Mouse (Mus musculus) Muller cell, postnatal 12 days (primary cell): ENCODE results near the gene Olfr714.
"Not testable (repeated sequence)": the region's sequence is repeated elsewhere in the genome, so short reads cannot be mapped to it uniquely, and the experiment has no call there.

Source experiments
- DNase-seq: peaks from one replicate; pipeline ENCODE4 v3.0.0-alpha.2; 2015; ENCODE audit errors: inconsistent ontology term

Gene Olfr714

DNA sequence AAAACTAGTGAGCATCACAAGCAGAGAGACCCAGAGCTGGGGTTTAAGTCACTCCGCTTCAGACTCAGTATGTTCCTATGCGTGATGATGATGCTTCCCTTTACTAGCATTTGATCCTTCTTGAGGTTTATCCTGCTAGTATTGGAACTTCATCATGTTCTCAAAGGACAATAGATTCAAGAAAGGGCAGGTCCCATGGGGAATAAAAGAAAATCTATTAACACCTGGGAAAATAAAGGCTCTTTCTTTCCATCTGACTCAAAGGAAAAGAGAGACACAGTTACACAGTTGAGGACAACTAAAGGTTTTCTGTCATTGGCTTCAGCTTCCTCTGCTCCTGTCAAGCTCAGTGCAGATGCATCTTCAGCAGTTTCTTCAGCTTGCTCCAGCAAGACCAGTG, at the start of gene Olfr714:
Olfr714 (plus strand) TSS at position 301 of the 400 bp plus-strand sequence.
- DNase-seq, result no peak

DNA sequence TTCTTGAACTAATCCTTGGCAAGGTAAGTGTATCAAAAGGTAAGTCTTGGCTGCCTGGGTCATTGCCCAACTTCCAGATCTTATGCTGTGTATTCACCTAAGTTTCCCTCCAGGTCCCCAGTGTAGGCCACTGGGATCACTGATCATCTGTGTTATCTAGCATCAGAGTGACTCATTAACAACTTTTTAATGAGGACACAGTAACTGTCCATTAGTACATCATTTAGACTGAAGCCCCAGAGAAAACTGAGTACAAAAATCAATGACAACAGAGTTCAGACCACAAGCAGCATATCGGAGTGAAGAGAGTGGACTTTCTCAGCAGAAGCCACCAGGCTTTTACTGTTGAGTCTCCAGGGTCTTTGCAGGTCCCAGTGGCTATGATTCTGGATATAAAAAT, 39.9 kb upstream of the Olfr714 start, which contains the start of gene Olfr713:
Olfr713 (plus strand) TSS at position 301 of the 400 bp plus-strand sequence.
- no peak for DNase-seq

DNA sequence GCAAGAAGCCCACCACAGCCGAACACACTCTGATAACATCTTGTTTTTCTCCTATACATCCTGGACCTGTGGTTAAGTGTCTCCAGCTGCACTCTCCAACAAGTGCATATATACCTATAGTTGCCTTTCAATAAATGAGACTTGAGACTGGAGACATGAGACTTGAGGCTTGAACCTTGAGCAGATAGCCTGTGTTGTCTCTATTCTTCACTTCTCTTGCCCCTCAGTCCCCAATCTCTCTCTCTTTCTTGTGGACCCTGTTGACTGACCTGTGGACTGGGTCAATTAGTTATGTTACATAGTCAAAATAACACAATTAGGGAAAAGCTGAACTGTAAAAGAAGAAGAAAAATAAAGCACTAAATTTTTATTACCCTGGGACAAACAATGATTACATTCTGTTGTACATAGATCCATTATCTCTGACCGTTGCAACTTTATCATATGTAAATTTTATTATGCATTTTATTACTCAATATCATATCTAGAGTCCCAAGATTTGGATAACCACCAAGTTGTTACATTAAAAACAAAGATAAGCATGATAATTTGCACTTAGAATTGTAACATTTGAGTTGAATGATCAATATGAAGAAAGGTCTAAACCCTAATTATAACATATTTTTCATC, 30.7 kb upstream of the Olfr714 start:
- no peak for DNase-seq

DNA sequence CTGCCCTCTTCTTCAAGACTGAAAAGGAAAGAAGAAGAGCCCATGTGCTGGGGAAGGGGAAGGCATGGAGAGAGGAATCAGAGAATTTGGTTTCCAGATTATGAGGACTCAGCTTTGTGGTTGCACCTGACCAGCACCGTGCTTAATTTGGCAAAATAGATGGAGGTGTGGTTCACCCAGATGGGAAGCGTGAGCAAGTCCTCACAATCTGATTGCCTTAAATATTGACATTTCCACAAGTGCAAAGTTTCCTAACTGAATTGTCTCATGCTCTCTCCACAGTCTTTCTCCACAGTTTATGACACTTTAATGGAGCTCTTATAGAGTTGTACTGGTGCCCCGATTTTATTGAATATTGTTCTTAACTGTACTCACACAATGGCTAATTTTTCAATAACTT, 27.6 kb upstream of the Olfr714 start:
- no peak for DNase-seq

DNA sequence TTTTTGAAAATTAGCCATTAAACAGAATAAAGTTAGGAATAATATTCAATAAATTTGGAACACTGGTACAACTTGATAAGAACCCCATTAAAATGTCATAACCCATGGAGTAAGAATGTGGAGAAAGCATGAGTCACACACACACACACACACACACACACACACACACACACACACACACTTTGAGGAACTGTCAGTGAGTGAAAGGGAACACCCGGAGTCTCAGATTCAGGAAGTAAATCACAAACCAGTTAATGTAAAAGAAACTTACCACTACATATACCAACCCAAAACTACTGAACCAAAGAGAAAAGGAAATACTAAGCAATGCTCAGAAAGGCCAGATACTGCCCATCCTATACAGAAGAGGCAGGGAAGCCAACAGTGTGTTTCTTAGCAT, 26.4 kb upstream of the Olfr714 start:
- no peak for DNase-seq

DNA sequence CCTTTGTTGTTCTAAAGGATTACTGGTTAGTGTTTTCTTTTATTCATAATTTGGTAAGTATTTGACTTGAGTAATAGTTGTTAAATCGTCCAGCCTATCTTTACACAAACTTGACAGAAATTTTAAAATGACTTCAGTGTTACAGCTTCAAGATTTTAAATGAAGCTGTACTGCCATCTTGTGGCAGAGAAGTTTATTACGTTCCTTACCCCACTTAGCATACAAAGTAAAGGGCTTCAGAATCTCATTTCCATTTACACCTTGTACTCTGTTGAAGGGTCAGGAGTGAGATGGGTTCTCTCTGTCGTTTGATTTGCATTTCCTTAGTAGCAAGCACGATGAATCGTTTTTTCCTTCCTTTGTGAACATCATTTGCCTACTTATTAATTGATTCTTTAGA, 24.9 kb upstream of the Olfr714 start:
- peak; percentile 10 for DNase-seq

DNA sequence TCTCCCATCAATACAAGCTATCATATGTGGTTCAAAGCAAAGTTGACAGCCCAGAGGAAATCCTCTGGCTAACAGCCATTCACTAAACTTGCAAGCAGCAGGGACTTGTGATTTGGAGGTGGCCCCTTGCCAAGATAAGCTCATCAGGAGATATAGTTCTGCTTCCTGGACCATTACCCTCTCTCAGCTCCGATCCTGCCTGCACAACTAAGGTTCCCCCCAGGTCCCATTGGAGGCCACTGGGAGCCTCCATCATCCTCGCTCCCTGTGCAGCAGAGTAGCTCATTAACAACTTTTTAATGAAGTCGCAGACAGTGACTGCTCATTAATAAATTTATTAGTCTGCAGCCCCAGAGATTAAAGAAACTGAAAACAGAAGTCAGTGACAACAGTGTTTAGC, 23.2 kb upstream of the Olfr714 start:
- no peak for DNase-seq

DNA sequence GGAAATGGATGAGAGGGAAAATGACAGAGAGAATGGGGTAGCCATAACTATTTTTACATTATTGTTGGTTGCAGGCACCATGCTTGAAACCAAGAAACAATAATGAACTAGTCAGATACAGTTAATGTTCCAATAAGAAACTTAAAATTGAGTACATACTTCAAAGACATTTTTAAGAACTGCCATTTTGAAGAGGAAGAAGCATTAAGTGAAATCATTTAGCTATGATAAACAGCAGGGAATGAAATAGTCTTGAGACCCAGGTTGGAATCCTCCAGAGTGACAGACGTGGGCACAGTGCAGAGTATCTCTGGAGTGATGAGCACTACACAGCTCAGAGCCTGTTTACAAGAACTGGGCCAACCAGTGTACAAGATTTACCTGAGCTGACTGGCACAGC, 22.1 kb downstream of the Olfr714 start, which contains the start of gene Olfr17:
Olfr17 (plus strand) TSS at position 301 of the 400 bp plus-strand sequence.
- no peak for DNase-seq

DNA sequence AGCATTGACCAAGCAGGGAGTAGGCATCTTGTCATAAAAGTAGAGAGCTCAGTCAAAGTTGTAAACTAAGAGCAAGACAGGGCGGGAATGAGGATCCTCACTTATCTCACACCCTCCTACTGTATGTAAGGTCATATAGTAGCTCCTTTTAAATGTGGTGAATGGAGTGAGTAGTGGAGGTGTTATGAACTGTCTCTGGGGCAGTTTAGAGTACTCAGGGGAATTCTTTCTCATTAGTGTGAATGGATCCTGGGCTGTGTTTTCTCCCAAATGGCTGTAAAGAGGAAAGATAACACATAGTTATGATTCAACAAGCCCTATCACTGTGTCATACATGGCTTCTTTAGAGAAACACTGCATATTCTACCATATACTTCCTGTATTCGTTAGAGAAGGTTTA, 39.5 kb downstream of the Olfr714 start, which contains the start of gene Olfr715b:
Olfr715b (minus strand) TSS at position 101 of the 400 bp plus-strand sequence.
- not testable (repeated sequence) for DNase-seq
